Mouse (Mus musculus) limb, embryonic 12.5 days (tissue): Measurements from ENCODE around the gene Myl10. TPM values are rescaled to one million over a fixed set of nuclear protein-coding genes. Genes with fewer than 3 reads are reported as not detected.
"Not testable (repeated sequence)": the region's sequence is repeated elsewhere in the genome, so short reads cannot be mapped to it uniquely, and the experiment has no call there.

Source experiments
- ATAC-seq: fragments of 200-750 bp; cut with Nextera tagmentation; 2 replicates; pipeline ENCODE4 v1.8.0; 2017; ENCODE audit warnings: low read depth, moderate TSS enrichment; ENCODE audit not compliant: insufficient number of reproducible peaks, insufficient read depth, low FRiP score, low TSS enrichment
- H3K27ac ChIP-seq: fragments of 300-500 bp; sonication (generic); 2 replicates; pipeline ENCODE4 v1.5.1; 2016; ENCODE audit warnings: mild to moderate bottlenecking, moderate library complexity
- H3K27me3 ChIP-seq: fragments of 300-500 bp; sonication (generic); 2 replicates; pipeline ENCODE4 v1.6.1; 2016; ENCODE audit warnings: mild to moderate bottlenecking, moderate library complexity
- H3K36me3 ChIP-seq: fragments of 300-500 bp; sonication (generic); 2 replicates; pipeline ENCODE4 v1.6.1; 2016; ENCODE audit warnings: mild to moderate bottlenecking, moderate library complexity
- H3K4me1 ChIP-seq: fragments of 300-500 bp; sonication (generic); replicated peaks from 2 replicates; pipeline ENCODE4 v1.6.1; 2016
- H3K4me2 ChIP-seq: fragments of 300-500 bp; sonication (generic); 2 replicates; pipeline ENCODE4 v1.6.1; 2016; ENCODE audit warnings: mild to moderate bottlenecking, moderate library complexity
- H3K4me3 ChIP-seq: fragments of 300-500 bp; sonication (generic); replicated peaks from 2 replicates; pipeline ENCODE4 v1.5.1; 2016; ENCODE audit warnings: mild to moderate bottlenecking
- H3K9ac ChIP-seq: fragments of 300-500 bp; sonication (generic); replicated peaks from 2 replicates; pipeline ENCODE4 v1.6.1; 2016; ENCODE audit warnings: mild to moderate bottlenecking, moderate library complexity
- H3K9me3 ChIP-seq: fragments of 300-500 bp; sonication (generic); 2 replicates; pipeline ENCODE4 v1.6.1; 2016; ENCODE audit warnings: mild to moderate bottlenecking, moderate library complexity
- WGBS: fragments of 180-500 bp; shearing (Covaris S2); methylation state at CpG from one replicate; pipeline ENCODE4 v1.1.7; 2016; 5-methylcytosine and 5-hydroxymethylcytosine counted together
- polyA plus RNA-seq: library from polyadenylated mRNA; unstranded; fragments of >200 nt; fragmentation: Nextera tagmentation; extraction: Ambion mirVana; gene quantifications from 2 replicates; pipeline ENCODE4 v1.2.1, GENCODE M21; 2016

Gene Myl10
- polyA plus RNA-seq: not detected in 2 replicates

DNA sequence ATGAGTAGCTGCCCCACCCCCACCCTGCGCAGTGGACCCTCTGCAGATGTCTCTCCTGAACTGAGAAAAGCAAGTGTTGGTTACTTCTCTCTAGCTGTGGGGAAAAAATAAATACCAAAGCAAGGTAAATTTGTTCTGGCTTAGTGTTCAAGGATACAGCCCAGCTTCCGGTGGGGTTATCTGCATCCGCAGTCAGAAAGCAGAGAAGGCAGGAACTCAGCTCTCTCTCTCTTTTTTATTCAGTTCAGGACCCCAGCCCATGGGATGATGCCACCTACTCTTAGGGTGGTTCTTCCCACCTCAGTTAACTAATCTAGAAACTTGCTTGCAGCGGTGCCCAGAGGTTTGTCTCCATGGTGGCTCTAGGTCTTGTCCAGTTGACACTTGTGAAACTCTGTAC, at the start of gene Myl10:
Myl10 (plus strand) TSS at position 363 of the 400 bp plus-strand sequence.
- 97% methylated on average over 4 of the region's 4 CpGs for WGBS
- no peaks in the 10 kb centered on the region for H3K36me3 ChIP-seq
- H3K4me2 ChIP-seq: no peak within 1 kb of the TSS
- no peak for ATAC-seq
- peaks cover 12% of the 10 kb centered on the region for H3K4me1 ChIP-seq
- H3K9ac ChIP-seq: no peak within 1 kb of the TSS
- no peak within 1 kb of the TSS for H3K27ac ChIP-seq
- no peaks in the 10 kb centered on the region for H3K27me3 ChIP-seq
- H3K4me3 ChIP-seq: no peak within 1 kb of the TSS
- H3K9me3 ChIP-seq: no peaks in the 10 kb centered on the region

- H3K9ac ChIP-seq: no peak overlapping the region
- no peak overlapping the region for H3K4me3 ChIP-seq
- no peak overlapping the region for H3K27ac ChIP-seq
- H3K4me2 ChIP-seq: no peak overlapping the region
- 0 out of 2 replicates have a peak, but pooled peaks cover 6% of the 10 kb centered on the region for H3K27me3 ChIP-seq
- 0 out of 2 replicates have a peak, but pooled peaks cover 4% of the 10 kb centered on the region for H3K9me3 ChIP-seq
- no peaks in the 10 kb centered on the region for H3K36me3 ChIP-seq
- 88% methylated on average over 4 of the region's 4 CpGs for WGBS
- no peak for ATAC-seq
- peaks cover 9% of the 10 kb centered on the region; the same call in 1 of the 2 replicates for H3K4me1 ChIP-seq
Observed at GRCm38 (mm10) chr5:136646731-136647328, 46.1 kb upstream of the Myl10 start.

DNA sequence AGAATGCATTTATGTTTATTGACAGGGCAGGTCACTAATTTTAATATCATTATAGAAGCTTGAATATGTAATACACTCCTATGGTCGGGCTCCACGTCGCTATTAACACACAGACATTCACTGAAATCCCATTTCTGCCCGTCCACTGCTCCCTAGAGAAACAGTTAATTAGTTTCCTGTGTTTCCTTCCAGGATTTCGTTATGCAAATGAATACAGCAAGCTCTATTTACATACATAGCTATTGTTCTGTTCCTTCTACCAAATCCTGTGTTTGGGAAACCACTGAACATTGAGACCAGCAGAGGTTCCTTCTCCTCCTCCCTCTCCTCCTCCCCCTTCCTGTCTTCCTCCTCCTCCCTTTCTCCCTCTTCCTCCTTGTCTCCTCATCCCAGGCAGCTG, 43.9 kb upstream of the Myl10 start:
- Histone ChIP-seq H3K4me3 (no peak overlapping the region), H3K9ac (no peak overlapping the region), H3K4me1 (peaks cover 9% of the 10 kb centered on the region; the same call in 1 of the 2 replicates), H3K36me3 (no peaks in the 10 kb centered on the region), H3K27me3 (no peaks in the 10 kb centered on the region), H3K4me2 (no peak overlapping the region), H3K9me3 (0 out of 2 replicates have a peak, but pooled peaks cover 4% of the 10 kb centered on the region), H3K27ac (no peak overlapping the region)
- no peak for ATAC-seq
- WGBS: 70% methylated on average over 5 of the region's 5 CpGs

- Histone ChIP-seq H3K27ac (no peak overlapping the region), H3K4me1 (peaks cover 9% of the 10 kb centered on the region; the same call in 1 of the 2 replicates), H3K27me3 (no peaks in the 10 kb centered on the region), H3K9ac (no peak overlapping the region), H3K4me2 (no peak overlapping the region), H3K9me3 (0 out of 2 replicates have a peak, but pooled peaks cover 4% of the 10 kb centered on the region), H3K36me3 (no peaks in the 10 kb centered on the region), H3K4me3 (no peak overlapping the region)
- 95% methylated on average over 5 of the region's 5 CpGs for WGBS
- no peak for ATAC-seq
Observed at GRCm38 (mm10) chr5:136649655-136650054, 43.3 kb upstream of the Myl10 start.

GRCm38 (mm10) chr5:136654481-136654880, 38.5 kb upstream of the Myl10 start:
- H3K4me2 ChIP-seq: no peak overlapping the region
- H3K4me1 ChIP-seq: no peaks in the 10 kb centered on the region
- 0 out of 2 replicates have a peak, but pooled peaks cover 4% of the 10 kb centered on the region for H3K9me3 ChIP-seq
- no peak overlapping the region for H3K4me3 ChIP-seq
- H3K27me3 ChIP-seq: no peaks in the 10 kb centered on the region; the same call in 1 of the 2 replicates
- ATAC-seq: no peak
- no peak overlapping the region for H3K9ac ChIP-seq
- no peaks in the 10 kb centered on the region for H3K36me3 ChIP-seq
- H3K27ac ChIP-seq: no peak overlapping the region

DNA sequence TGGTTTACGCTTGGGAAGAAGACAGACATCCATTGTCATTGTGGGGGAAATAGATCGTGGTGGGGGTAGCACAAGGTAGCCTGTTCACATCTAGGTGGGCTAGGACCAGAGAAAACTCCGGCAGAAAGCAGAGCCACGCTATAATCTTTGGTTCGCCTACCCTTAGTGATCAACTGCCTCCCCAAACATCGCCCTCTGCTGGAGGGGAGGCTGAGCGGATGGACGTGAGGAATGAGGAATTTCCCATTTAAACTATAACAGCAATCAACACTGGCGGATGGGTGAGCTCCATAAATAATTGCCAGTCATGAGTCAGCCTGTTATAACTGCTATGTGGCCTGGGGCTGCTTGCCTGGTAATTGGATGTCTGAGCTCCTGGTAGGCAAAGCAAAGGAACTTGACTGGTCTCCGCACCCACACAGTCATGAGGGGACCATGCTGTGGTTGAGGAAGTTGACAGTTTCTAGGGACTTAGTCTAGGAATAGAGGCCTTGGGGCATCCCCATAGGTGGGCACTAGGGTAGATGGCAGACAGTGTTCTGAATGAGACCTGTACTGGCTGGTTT, 36.0 kb upstream of the Myl10 start:
- H3K4me1 ChIP-seq: no peaks in the 10 kb centered on the region
- H3K4me2 ChIP-seq: no peak overlapping the region
- no peak for ATAC-seq
- WGBS: 73% methylated on average over 10 of the region's 10 CpGs
- H3K27ac ChIP-seq: no peak overlapping the region
- no peaks in the 10 kb centered on the region; the same call in 1 of the 2 replicates for H3K27me3 ChIP-seq
- no peak overlapping the region for H3K9ac ChIP-seq
- H3K4me3 ChIP-seq: no peak overlapping the region
- no peaks in the 10 kb centered on the region for H3K36me3 ChIP-seq
- H3K9me3 ChIP-seq: no peaks in the 10 kb centered on the region

DNA sequence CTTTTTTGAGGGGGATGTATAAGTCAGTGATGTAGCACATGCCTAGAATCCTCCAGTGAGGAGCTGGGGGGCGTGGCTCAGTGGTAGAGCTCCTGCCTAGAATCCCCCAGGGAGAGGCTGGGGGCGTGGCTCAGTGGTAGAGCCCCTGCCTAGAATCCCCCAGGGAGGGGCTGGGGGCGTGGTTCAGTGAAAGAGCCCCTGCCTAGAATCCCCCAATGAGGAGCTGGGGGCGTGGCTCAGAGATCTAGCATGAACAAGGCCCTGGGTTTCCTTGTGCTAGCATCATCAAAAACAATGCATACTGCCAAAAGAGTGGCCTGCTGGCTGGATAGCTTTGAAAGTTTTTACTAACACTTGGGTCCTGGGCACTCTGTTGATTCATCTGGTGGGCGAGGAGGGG, 32.2 kb upstream of the Myl10 start:
- H3K4me1 ChIP-seq, H3K36me3 ChIP-seq, H3K4me3 ChIP-seq, H3K9me3 ChIP-seq, H3K9ac ChIP-seq, H3K27me3 ChIP-seq, ATAC-seq, H3K4me2 ChIP-seq, H3K27ac ChIP-seq: not testable (repeated sequence)
- WGBS: 72% methylated on average over 5 of the region's 5 CpGs

DNA sequence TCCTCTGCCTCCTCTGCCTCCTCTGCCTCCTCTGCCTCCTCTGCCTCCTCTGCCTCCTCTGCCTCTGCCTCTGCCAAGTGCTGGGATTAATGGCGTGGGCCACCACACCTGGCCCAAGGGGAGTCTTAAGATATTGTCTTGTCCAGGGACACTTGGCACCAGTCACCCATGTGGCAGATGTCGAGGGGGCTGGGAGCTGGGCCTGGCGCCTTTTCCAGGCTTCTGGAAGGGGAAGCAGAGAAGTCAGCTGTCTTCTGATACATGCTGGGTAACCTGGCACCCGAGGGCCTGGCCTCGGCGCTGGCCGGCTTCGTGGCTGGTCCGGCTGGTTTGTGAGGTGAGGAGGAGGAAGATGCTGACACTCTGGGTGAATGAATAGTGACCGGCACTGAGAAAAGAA, 30.7 kb upstream of the Myl10 start:
- no peak overlapping the region for H3K4me2 ChIP-seq
- 76% methylated on average over 10 of the region's 10 CpGs for WGBS
- H3K36me3 ChIP-seq: no peaks in the 10 kb centered on the region
- no peaks in the 10 kb centered on the region for H3K9me3 ChIP-seq
- ATAC-seq: no peak
- no peak overlapping the region for H3K27ac ChIP-seq
- H3K27me3 ChIP-seq: peaks cover 9% of the 10 kb centered on the region; the same call in 1 of the 2 replicates
- no peaks in the 10 kb centered on the region for H3K4me1 ChIP-seq
- no peak overlapping the region for H3K9ac ChIP-seq
- H3K4me3 ChIP-seq: no peak overlapping the region

- no peaks in the 10 kb centered on the region for H3K9me3 ChIP-seq
- H3K27me3 ChIP-seq: peaks cover 9% of the 10 kb centered on the region; the same call in 1 of the 2 replicates
- WGBS: 27% methylated on average over 1 of the region's 1 CpGs
- H3K27ac ChIP-seq: no peak overlapping the region
- no peak for ATAC-seq
- H3K4me3 ChIP-seq: no peak overlapping the region
- no peak overlapping the region for H3K4me2 ChIP-seq
- no peaks in the 10 kb centered on the region for H3K4me1 ChIP-seq
- H3K9ac ChIP-seq: no peak overlapping the region
- H3K36me3 ChIP-seq: no peaks in the 10 kb centered on the region
Observed at GRCm38 (mm10) chr5:136662822-136663221, 30.1 kb upstream of the Myl10 start.

DNA sequence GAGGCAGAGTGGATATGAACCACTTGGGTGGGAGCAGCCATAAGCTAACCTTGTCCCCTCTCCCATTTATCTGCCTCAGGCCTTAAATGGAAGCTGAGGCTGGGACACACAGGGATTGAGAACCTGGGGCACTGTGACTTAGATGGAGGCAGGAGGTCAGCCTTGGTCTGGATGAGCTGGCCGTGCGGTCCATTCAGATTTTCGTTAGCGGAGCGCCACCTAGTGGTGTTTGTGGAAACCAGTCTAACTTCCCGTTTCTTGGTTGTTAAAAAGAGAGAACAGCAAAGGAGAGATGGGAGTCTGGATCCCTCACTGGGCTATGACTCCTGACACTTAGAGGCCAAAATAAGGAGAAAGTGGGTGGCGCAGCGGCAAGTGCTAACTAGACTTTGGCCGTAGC, 28.4 kb upstream of the Myl10 start:
- Histone ChIP-seq H3K4me1 (no peaks in the 10 kb centered on the region), H3K4me3 (no peak overlapping the region), H3K27ac (no peak overlapping the region), H3K9me3 (no peaks in the 10 kb centered on the region), H3K27me3 (peaks cover 9% of the 10 kb centered on the region; the same call in 1 of the 2 replicates), H3K9ac (no peak overlapping the region), H3K36me3 (no peaks in the 10 kb centered on the region), H3K4me2 (no peak overlapping the region)
- no peak for ATAC-seq
- WGBS: 6% methylated on average over 9 of the region's 9 CpGs

DNA sequence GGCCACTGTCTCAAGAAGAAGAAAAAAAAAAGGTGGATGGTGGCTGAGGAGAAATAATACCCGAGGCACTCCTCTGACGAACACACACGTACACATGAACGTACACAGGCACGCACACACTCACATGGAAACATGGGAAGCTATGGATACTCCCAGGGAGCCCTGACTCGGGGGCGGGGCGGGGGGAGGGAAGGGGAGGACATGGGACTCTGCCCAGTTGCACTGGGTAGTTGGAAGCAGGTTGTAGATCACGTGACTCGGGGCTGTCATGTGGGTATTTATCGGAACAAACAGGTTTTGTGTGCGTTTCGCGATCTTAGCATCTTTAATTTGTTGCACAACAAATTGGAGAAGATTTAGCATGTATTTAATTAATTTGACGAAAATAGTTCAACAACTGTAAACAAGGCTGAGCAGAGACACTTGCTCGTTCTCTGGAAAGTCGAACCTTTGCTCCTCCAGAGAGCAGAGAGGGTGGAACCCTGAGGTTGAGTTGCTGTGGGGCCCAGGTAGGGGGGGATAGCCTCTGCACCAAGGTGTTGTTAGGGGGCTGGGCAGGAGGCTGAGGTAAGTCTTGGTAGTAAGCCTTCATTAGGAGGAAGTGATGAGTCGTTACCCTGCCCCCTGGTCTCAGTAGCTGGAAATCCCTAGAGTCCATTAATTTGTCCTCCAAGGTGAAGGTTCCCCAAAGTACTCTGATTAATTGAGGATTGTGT, 16.5 kb upstream of the Myl10 start:
- Histone ChIP-seq H3K27me3 (peaks cover 6% of the 10 kb centered on the region; the same call in 1 of the 2 replicates), H3K4me2 (no peak overlapping the region), H3K36me3 (no peaks in the 10 kb centered on the region), H3K9ac (no peak overlapping the region), H3K4me1 (no peaks in the 10 kb centered on the region), H3K4me3 (no peak overlapping the region), H3K9me3 (peaks cover 10% of the 10 kb centered on the region; the same call in 1 of the 2 replicates), H3K27ac (no peak overlapping the region)
- WGBS: 86% methylated on average over 18 of the region's 18 CpGs
- ATAC-seq: no peak
